Mouse (Mus musculus) G1E (cell line): ENCODE measurements around the gene Snx10. TPM values are rescaled to one million over a fixed set of nuclear protein-coding genes. Genes with fewer than 3 reads are reported as not detected.

ENCODE experiments used
- ATAC-seq: 2 replicates; pipeline ENCODE4 v1.8.0; 2016; ENCODE audit warnings: mild to moderate bottlenecking; ENCODE audit not compliant: insufficient number of reproducible peaks, poor library complexity, low FRiP score, severe bottlenecking; ENCODE audit errors: extremely low read depth
- DNase-seq: peaks from one replicate; pipeline ENCODE4 v3.0.0; 2012; ENCODE audit warnings: low spot score
- H3K27me3 ChIP-seq: 2 replicates; pipeline ENCODE4 v1.6.1; 2012; ENCODE audit warnings: mild to moderate bottlenecking, low read length, inconsistent platforms; ENCODE audit not compliant: insufficient read depth
- H3K36me3 ChIP-seq: replicated peaks from 2 replicates; pipeline ENCODE3; 2012; ENCODE audit warnings: mild to moderate bottlenecking, inconsistent platforms
- H3K4me1 ChIP-seq: 2 replicates; pipeline ENCODE4 v1.6.1; 2012; ENCODE audit warnings: low read depth, low read length, inconsistent platforms, mixed read lengths; ENCODE audit not compliant: insufficient read depth
- H3K4me3 ChIP-seq: 2 replicates; pipeline ENCODE4 v1.5.1; 2012; ENCODE audit warnings: low read depth, mild to moderate bottlenecking, inconsistent platforms, low read length, moderate library complexity, mixed read lengths
- H3K9me3 ChIP-seq: replicated peaks from 2 replicates; pipeline ENCODE4 v1.6.1; 2012; ENCODE audit warnings: inconsistent platforms
- CTCF ChIP-seq: IDR thresholded peaks from 2 replicates; pipeline ENCODE4 v1.5.1; 2012; ENCODE audit warnings: low read depth, low read length, inconsistent platforms, mixed read lengths
- GATA1 ChIP-seq: IDR thresholded peaks from 2 replicates; pipeline ENCODE4 v1.6.1; 2012; ENCODE audit warnings: borderline replicate concordance, low read length, inconsistent platforms, mixed read lengths
- GATA2 ChIP-seq: IDR thresholded peaks from 2 replicates; pipeline ENCODE4 v1.6.1; 2012; ENCODE audit warnings: low read depth, low read length, inconsistent platforms, borderline replicate concordance
- POLR2AphosphoS5 ChIP-seq: IDR thresholded peaks from 2 replicates; pipeline ENCODE4 v1.6.1; 2012; ENCODE audit warnings: low read depth, low read length, inconsistent platforms; ENCODE audit not compliant: insufficient replicate concordance
- TAL1 ChIP-seq: conservative IDR thresholded peaks from 2 replicates; pipeline ENCODE4 v1.6.1; 2012; ENCODE audit warnings: low read depth, low read length, inconsistent platforms, mixed read lengths
- polyA plus RNA-seq: library from polyadenylated mRNA; stranded (reverse); fragments of >175 nt; gene quantifications from 2 replicates; pipeline ENCODE4 v1.2.3, GENCODE M21; 2012
- total RNA-seq, 2 experiments: library from RNA; stranded (forward) in 1 of 2; stranded (reverse) in 1 of 2; fragments of 200-1000 nt in 1 of 2; fragments of >200 nt in 1 of 2; fragmentation: Nextera tagmentation in 1 of 2; gene quantifications; 2 replicates each; pipeline ENCODE4 v1.2.3; 2014 to 2017

The Snx10 gene
- total and polyA plus RNA-seq, 3 experiments, result 1.5 TPM; not detected in 2

- no peak for DNase-seq
- peaks cover 6% of the 10 kb centered on the region for H3K9me3 ChIP-seq
Observed at GRCm38 (mm10) chr6:51486076-51486710, 37.5 kb upstream of the Snx10 start.

GRCm38 (mm10) chr6:51486731-51487130 lies 37.0 kb upstream of the Snx10 start:
- DNase-seq (no peak), ATAC-seq (no peak)
- H3K4me3 ChIP-seq, result no peak overlapping the region

More at GRCm38 (mm10) chr6:51486076-51486710, 37.5 kb upstream of the Snx10 start:
- no peak for ATAC-seq
- no peak for TF ChIP-seq POLR2AphosphoS5
- no peak for TF ChIP-seq GATA1
- TF ChIP-seq CTCF, result no peak
- TF ChIP-seq GATA2, result no peak
- no peak for TF ChIP-seq TAL1
- Histone ChIP-seq H3K4me3 (no peak overlapping the region), H3K4me1 (no peaks in the 10 kb centered on the region), H3K27me3 (no peaks in the 10 kb centered on the region; the same call in 1 of the 2 replicates), H3K36me3 (peaks cover 21% of the 10 kb centered on the region)

GRCm38 (mm10) chr6:51489787-51490186 lies 33.9 kb upstream of the Snx10 start:
- peaks cover under 1% of the 10 kb centered on the region; the same call in 1 of the 2 replicates for H3K27me3 ChIP-seq
- H3K9me3 ChIP-seq, result peaks cover 6% of the 10 kb centered on the region
- TF ChIP-seq GATA1 (no peak), TAL1 (no peak), GATA2 (no peak)
- ATAC-seq (no peak), DNase-seq (no peak)
- H3K4me3 ChIP-seq, result no peak overlapping the region
- H3K36me3 ChIP-seq, result no peaks in the 10 kb centered on the region
- no peaks in the 10 kb centered on the region for H3K4me1 ChIP-seq

More at GRCm38 (mm10) chr6:51486731-51487130, 37.0 kb upstream of the Snx10 start:
- Histone ChIP-seq H3K9me3 (peaks cover 6% of the 10 kb centered on the region), H3K36me3 (peaks cover 16% of the 10 kb centered on the region), H3K4me1 (no peaks in the 10 kb centered on the region), H3K27me3 (no peaks in the 10 kb centered on the region; the same call in 1 of the 2 replicates)
- TF ChIP-seq CTCF (no peak), POLR2AphosphoS5 (no peak), TAL1 (no peak), GATA1 (no peak), GATA2 (no peak)

GRCm38 (mm10) chr6:51497321-51498111 lies 26.2 kb upstream of the Snx10 start:
- TF ChIP-seq POLR2AphosphoS5, result no peak
- TF ChIP-seq CTCF, result no peak
- TF ChIP-seq GATA1, result no peak
- TF ChIP-seq GATA2, result no peak
- peaks cover 12% of the 10 kb centered on the region for H3K27me3 ChIP-seq
- no peak for ATAC-seq
- no peaks in the 10 kb centered on the region; the same call in 1 of the 2 replicates for H3K9me3 ChIP-seq
- no peaks in the 10 kb centered on the region for H3K4me1 ChIP-seq
- H3K36me3 ChIP-seq, result no peaks in the 10 kb centered on the region
- no peak overlapping the region for H3K4me3 ChIP-seq
- no peak for DNase-seq

GRCm38 (mm10) chr6:51505671-51506070 lies 18.0 kb upstream of the Snx10 start:
- Histone ChIP-seq H3K27me3 (peaks cover 4% of the 10 kb centered on the region; the same call in 1 of the 2 replicates), H3K4me3 (no peak overlapping the region), H3K4me1 (no peaks in the 10 kb centered on the region), H3K9me3 (no peaks in the 10 kb centered on the region; the same call in 1 of the 2 replicates), H3K36me3 (no peaks in the 10 kb centered on the region)
- no peak for DNase-seq
- TF ChIP-seq POLR2AphosphoS5, result no peak
- no peak for TF ChIP-seq GATA1
- no peak for TF ChIP-seq CTCF
- TF ChIP-seq TAL1, result no peak
- TF ChIP-seq GATA2, result no peak
- ATAC-seq, result no peak

- Histone ChIP-seq H3K36me3 (no peaks in the 10 kb centered on the region), H3K9me3 (no peaks in the 10 kb centered on the region), H3K4me1 (no peaks in the 10 kb centered on the region), H3K27me3 (peaks cover 4% of the 10 kb centered on the region; the same call in 1 of the 2 replicates), H3K4me3 (no peak overlapping the region)
- no peak for TF ChIP-seq CTCF
- TF ChIP-seq POLR2AphosphoS5, result no peak
- no peak for TF ChIP-seq GATA1
- DNase-seq (no peak), ATAC-seq (no peak)
Observed at GRCm38 (mm10) chr6:51507556-51507955, 16.1 kb upstream of the Snx10 start.
